Mouse (Mus musculus) layer of hippocampus, adult 8-10 months (tissue): ENCODE results near the gene Tnni3. TPM values are rescaled to one million over a fixed set of nuclear protein-coding genes. Genes with fewer than 3 reads are reported as not detected.

Experiments used
- DNase-seq, 2 experiments: peaks; one replicate each; pipeline ENCODE4 v3.0.0; 2022; ENCODE audit warnings: low spot score in 2 of 2
- total RNA-seq, 4 experiments: library from RNA; stranded (reverse); gene quantifications; 2 replicates each; pipeline ENCODE4 v1.2.4; 2022

Tnni3 gene
- total RNA-seq, 4 experiments from 2014 or later, result 1.3 TPM; not detected in 3

DNA sequence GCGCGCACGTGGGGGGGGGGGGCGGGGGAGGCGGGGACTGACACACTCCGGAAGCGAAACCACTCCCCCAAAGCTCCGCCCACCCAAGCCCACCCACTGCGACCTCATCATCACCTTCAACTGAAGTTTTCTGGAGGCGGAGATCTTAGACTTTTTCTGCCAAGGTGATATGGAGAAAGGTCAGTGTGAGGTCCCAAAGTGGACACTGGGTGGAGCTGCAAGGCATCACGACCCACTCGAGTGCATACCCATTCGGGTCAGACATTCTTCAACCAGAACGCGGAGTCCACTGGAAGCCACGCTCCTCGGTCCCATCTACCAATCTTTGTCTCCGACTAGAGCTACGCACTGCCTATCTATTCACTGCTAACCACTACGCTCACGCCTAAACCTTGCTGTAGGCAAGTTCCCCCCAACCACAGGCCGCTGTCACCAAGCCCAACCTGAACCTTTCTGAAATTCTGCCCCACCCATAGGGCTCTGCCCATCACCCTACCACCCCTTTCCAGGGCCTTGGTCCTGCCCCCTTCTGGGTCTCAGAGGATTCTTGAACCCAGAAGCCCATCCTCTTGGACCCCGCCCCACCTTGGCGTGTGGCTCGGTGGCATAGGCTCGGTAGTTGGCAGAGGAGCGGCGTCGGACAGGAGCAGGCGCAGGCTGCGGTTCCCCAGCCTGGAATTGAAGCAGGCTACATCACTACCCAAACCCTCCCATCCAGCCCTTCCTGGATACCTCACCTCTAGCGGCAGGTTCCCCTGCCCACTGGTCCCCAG, 2.6 kb downstream of the Tnni3 start:
- DNase-seq, result no peak

DNA sequence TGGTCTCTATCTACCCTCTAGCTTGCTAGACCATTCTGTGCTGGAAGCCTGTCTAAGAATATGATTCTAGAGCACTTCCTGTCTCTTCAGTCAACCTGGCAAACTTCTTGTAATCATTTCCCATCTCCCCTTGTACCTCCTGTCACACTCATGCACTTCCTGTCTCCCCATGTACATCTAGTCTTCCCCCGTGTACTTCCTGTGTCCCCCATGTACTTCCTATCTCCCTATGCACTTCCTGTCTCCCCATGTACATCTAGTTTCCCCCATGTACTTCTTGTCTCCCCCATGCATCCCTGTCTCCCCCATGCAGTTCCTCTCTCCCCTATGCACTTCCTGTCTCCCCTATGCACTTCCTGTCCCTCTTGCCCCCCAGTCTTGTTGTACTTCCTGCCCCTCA, 5.5 kb downstream of the Tnni3 start:
- no peak for DNase-seq

DNA sequence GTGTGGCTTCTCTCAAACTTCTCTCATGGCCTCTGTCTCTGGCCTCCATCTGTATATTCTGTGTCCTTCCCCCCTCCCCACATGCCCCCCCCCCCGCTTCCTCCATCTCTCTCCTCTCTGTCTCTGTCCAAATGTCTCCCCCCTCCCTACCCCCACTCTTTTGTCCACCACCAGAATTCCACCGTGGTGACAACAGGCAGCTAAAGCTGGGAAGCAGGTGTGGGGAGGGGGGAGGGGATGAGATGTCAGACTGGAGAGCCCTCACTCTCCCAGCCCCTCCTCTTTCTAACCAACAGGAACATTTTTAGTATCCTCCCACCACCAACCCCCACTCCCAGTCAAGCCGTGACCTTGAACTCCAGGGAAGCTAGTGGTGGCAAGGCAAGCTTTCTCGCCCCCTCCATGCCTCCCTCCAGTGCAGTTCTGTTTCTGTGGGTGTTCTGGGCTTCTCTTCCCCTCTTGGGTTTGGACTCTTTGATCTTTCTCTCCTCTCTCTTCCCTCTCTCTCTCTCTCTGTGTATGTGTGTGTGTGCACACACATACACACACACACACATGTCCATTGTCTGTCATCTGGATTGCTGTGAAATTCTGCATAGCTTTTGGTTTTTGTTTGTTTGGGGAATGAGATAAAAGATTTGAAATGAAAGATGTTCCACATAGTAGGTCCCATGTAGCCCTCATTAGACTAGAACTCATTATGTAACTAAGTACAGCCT, 7.5 kb downstream of the Tnni3 start, which contains the start of gene Tnnt1:
Gene Tnnt1, minus strand, starts transcription at position 51 of the 719 bp plus-strand sequence.
- DNase-seq, result no peak

DNA sequence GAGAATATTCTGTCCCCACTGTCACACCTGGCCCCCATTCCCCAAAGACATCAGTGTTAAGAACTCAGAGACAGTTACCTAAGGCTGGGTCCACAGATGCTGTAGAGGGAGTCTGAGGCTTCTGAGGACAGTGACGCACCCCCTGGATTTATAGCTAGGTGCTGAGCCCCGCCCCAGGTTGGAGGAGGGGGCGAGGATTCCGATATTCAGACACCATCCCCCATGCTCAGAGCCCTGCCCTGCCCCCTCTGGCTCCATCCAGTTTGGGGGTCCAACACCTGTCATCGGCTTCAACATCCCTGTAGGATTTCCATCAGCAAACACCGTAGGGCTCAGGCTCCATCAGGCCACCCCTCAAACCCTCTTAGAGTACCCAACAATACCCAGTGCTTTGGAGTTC, 8.2 kb downstream of the Tnni3 start:
- no peak for DNase-seq

DNA sequence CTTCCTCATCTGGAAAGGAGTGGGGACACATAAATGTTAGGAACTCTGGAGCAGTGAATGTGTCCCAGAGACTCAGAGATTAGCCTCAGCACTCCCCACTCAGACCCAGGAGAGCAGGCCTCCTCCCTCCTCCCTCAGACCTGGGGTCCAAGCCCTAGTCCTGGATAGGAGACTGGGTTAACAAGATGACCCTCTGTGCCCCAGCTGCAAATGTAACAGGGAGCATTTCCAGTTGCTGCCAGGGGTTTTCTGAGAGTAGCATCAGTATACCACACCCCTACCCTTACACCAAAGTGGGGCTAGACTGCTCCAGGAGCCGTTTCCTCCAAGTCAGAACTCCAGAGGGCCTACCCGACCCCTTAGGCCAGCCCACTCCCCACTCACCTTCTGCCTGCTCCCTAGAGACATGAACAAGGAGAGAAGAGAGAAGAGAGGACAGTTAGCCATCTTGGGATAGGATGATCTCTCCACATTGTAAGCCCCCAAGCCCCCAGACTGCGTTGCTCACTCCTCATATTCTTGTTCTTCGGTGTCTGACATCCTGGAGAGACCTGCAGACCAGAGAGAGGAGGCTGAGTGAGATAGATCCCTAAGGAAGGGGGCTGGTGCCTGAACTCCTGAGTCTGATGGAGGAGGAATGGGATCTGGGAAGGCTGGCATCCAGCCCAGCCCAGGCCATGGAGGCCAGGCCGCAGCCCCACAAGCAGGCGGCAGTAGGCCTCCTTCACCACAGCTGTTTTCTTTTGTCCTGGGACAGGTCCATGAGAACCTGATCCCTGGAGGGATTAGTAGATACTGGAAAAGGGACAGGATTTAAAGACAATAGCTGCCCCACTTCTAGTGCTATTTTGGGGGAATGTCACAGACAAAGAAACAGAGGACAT, 10.0 kb downstream of the Tnni3 start:
- DNase-seq, result no peak

DNA sequence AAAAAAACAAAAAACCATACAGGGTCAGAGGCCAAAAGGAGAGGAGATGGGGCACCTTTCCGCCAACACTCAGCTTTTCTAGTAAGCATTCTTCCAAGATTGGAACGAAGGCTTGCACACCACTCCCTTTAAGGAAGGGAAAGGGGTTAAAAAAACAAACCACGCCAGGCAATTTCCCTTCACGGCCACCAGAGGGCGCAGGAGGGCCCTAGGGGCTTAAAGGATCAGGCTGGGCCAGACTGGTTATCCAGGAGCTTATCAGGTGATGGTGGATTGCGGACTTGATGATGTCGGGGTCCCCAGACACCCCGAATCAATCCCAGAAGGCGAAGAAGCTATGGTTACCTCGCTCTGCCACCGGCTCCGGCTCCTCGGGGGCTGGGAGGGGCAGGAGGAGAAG, 10.8 kb downstream of the Tnni3 start:
- DNase-seq, result no peak

DNA sequence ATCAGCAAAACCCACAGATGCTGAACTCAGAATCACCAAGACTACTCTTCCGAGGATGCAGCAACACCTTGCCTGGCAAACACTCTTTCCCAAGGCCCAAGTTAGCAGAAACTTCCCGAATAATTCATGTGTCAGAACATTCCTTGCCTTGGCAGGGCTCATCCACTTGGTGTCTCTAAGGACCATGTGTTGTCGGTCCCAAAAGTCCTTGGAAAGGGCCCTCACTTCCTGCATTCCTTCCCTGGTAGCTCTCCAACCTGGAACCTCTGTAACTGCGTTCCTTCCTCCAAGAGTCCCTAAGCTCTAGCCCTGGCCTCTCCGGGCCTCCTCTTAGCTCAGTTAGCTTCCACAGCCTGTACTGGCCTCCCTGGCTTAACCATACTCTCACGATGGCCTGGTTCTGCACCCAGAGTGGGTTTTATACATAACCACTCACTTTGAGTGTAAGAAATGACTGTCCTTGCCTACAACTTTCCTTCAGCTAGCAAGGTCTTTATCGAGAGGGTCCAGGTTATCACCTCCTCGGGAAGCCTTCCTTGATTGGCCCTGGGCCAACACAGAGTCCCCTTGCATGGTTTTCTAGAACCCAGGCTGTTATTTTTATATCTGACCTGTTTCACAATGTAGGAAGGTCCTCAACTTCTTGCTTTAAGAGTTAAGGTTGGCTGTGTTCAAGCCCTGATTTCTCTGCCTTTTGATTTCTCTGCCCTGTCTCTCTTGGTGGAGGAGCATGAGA, 12.4 kb downstream of the Tnni3 start:
- DNase-seq, result no peak

DNA sequence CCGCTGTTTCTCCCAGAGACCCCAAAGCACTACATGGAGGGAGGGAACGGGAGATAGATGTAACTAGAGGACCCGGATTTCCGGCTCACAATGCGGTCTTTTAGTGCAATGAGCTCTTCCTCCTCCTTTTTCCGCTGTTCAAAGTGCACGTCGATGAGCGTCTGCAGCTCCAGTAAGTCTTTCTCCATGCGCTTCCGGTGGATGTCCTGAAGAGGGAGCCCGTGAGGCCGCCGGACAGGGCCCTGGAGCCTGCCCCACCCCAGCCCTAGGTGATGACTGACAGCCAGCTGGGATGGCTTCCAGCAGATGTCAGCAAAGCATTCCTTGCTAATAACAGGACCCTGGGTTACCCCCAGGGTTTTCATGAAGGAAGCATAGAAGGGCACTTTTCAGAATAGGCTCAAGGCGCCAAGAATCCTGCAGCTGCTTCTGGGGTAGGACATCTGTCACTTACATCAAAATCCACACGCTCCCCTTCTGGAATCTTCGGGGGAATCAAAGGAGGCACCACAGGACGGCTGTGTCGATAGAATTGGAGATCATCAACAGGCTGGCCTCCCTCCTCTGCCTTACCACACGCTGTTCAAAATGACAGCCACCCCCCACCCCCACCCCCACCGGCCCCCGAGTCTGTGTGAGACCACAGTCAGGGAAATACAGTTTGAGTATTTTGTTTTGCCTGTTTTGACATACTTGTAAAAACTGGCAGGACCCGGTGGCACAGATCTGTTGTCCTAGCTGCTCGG, 14.0 kb downstream of the Tnni3 start:
- DNase-seq, result no peak

DNA sequence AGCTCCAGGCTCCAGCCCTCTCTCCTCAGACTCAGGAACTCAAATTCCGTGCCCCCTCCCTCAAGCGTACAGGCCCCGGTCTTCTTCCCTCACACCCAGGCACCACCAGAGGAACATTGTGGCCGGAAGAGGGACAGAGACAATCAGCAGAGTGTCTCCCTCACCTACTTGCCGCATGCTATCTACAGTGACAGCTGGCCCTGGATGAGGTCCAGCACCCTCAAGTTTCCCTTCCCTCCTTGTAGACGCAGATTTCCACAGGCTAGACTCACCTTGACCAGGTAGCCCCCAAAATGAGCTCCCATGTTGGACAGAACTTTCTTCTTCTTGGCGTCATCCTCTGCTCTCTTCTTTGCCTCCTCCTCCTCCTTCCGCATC, 15.3 kb downstream of the Tnni3 start:
- DNase-seq, result no peak

DNA sequence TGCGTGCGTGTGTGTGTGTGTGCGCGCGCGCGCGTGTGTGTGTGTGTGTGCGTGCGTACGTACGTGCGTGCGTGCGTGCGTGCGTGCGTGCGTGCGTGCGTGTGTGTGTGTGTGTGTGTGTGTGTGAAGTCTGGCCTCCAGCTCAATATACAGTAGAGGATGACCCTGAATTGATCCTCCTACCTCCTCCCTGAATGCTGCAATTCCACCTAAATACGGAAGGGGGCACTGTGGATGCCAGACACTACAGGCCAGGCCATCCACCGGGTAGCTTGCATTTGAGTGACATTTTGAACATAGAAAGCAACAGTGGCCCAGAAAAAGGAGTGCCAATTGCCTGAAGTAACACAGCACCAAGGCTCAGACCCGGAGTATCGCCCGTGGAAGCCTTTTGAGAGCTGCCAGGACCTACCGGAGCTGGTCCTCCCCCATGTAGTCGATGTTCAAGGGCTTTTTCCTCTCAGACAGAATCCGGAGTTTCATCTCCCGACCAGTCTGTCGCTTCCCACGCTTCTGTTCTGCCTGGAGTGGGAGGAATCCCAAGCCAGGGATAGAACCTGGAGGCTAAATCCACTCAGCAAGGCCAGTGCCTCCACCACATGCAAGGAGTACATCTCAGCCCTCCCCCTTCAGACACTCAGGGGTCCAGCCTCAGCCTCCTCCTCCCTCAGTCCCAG, 15.8 kb downstream of the Tnni3 start:
- DNase-seq, result no peak

DNA sequence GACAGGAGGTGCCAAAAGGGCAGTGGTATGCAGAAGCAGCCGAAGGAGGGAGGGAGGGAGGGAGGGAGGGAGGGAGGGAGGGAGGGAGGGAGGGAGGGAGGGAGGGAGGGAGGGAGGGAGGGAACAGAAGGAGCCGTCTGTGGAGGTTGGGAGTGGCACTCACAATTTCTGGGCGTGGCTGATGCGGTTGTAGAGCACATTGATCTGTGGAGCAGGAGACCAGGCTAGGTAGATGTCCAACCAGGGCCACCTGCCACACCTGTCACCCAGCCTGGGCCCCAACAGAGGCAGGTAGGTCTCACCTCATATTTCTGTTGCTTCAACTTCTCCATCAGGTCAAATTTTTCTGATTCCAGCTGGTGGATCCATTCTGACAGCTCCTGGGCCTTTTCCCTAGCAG, 16.8 kb downstream of the Tnni3 start:
- no peak for DNase-seq

DNA sequence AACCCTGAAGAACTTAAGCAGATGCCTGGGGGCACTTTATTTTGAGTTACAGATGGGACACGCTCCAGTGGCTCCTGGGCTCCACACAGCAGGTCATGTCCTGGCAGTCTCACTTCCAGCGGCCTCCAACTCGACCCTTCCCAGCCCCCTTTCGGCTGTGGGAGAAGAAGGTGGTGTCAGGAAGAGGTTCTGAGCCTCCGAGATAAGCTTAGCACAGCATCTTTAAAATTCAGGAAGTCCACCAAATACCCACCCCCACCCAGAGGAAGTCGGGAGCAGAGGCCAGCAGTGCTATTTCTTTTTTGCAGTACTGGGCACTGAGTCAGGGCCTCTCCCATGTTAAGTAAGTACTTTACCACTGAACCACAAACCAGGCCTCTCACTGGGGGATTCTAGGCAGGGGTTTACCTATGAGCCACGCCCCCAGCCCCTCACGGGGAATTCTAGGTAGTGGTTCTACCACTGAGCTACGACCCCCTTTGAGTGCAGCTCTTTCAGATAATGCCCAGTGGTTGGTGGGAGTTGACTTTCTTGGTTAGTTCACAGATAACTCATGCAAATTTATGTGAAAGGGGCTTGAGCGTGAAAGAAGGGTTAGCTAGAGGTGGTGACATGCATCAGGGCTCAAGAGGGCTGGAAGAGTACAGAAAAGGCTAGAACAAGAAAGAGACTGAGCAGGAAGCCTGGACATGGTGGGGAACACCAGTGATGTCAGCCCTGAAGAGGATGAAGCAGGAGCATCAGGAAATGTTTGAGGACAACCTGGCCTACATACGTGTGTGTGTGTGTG, 19.2 kb downstream of the Tnni3 start:
- no peak for DNase-seq

DNA sequence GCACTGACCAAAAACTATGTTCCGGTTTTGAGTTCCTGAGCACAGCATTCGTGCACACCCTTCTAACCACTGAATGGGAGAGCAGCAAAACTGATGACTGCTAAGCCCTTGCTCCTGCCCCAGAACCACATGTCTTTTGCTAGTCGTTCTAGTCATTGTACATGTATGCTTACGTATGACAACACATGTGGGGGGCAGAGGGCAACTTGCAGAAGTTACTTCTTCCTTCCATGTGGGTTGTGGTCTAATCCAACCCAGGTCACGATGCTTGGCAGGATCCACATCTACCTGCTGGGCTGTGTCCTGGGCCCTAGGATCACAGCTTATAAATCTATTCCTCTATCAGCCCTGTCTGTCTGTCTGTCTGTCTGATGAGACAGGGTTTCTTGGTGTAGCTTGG, 20.2 kb downstream of the Tnni3 start:
- no peak for DNase-seq

DNA sequence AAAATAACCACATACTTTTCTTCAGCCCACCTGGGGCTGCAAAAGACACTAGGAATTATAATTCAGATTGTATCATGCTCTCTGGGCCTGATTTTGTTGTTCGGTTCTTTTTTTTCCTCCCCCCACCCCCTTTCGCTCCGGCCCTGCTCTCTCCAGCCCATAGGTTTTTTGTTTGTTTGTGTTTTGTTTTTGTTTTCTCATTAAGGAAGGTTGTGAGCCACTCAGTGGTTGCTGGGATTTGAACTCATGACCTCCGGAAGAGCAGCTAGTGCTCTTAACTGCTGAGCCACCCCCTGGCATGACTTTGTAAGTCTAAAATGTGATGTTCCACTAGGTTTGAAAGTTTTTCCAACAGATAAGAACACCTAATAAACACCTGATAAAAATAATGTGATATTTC, 20.9 kb downstream of the Tnni3 start:
- no peak for DNase-seq

DNA sequence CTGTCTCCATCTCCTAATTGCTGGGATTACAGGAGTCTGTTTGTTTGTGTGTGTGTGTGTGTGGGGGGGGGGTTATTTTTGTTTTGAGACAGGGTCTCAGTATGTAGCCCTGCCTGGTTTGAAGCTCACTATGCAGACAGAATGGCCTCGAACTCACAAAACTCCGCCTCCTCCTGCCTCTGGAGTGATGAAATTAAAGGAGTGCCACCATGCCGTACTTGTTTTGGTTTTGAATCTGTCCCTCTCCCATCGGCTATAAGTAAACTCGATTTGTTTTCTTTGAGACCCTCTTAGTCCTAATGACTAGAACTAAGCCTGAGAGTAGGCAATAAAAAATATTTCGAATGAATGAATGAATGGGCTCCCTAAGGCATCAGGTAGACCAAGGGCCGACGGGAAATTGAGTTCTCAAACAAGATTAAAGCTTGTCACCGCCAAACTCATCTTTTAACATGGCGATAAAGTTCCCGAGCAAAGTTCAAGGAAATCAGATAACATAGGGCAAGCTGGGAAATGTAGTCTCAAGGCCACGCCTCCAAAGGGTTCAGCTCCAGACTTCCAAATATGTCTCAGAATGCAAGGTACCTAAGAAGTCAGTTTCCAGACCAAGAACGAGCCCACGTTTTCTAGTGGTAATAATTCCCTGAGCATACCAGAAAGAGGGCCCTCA, 21.5 kb downstream of the Tnni3 start:
- DNase-seq, result peak; percentile 62 to 71

DNA sequence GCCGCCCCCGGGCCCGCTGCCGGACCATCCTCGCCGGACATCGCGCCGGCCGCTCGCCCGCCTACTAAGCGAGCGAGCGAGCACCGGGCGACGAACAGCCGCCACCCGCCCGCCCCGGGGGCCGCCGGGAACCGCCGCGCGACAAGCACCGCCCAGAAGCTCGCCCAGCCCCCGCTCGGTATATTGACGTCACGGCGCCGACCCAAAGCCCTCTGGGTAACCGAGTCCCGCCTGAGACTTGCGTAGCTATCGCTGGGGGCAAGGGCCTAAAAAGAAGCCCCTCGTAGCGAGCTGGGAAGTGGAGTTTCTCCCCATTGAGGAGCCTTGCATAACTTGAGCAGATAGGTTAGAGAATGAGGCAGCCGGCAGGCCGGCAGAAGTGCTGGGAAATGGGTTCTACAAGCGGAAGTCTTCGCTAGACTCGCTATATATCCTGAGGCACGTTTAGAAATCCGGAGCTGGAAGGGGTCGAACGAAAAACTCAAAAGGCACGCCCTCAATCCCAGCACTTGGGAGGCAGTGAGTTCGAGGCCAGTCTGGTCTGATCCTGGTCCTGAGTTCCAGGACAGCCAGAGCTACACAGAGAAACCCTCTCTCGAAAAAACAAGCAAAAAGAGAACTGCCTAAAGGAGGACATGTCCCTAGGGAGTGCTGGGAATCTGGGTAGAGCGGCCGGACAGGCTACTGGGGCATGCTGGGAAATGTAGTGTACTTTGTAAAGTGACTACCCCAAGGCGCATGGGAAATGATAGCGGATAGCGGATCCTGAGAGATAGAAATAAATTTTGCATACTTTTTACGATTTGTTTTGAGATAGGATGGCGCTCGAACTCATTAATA, 22.3 kb downstream of the Tnni3 start, which contains the start of gene Ppp1r12c:
Gene Ppp1r12c, minus strand, starts transcription at position 123 of the 840 bp plus-strand sequence.
- DNase-seq, result peak; percentile 93 to 95

DNA sequence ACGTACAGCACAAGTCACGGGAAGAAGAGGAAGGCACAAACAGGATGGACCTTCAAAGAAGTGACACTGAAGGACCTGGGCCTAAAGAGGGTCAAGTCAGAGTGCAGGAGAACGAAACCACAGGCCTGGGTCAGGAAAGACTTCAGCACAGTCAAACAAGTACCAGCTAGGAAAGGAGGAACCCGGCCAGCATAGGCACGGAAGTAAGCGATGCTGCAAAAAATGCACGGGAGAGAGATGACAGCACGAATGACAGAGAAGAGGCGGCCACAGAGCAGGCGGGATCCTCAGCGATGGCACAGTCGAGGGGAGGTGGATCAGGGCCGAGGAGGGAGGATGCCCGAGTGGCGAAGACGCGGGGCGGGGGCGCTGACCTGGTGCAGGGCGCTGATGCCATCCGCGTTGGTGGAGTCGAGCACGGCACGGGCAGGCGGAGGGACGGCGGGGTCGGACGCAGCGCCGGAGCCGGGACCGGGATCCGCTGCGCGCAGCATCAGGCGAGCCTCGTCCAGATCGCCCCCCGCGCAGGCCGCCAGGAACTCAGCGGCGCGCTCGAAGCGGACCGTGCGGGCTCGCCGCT, 23.0 kb downstream of the Tnni3 start:
- peak; percentile 47 to 49 for DNase-seq
